Mouse (Mus musculus): ENCODE measurements around the gene Dpp10.

DNA sequence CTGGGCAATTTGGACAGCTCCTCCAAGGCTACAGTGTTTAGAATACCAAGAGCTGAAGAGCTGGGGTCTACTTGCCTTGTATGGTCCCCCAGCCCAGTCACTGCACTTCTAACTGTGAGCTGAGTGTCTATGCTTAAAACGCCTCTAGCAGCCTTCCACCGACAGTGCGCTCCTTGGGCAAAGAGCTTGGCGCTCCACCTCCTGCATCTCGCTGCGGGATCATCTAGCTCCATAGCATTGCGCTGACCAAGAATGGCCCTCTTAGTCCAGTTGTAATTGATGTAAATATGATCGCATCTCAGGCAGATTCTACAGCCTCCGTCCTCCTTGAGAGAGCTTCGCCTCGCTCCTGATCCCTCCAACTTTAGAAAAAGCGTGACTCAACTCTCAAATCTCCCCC, 1.2 kb downstream of the Dpp10 start:
- TF ChIP-seq CTCF (IDR thresholded peaks at IDR 0.05; ENCODE audit: low read depth) (no peak), EP300 (IDR thresholded peaks at IDR 0.05; ENCODE audit: low read depth) (no peak)
